ENCODE assay signal across 8 mouse cellular contexts in the genomic region with DNA sequence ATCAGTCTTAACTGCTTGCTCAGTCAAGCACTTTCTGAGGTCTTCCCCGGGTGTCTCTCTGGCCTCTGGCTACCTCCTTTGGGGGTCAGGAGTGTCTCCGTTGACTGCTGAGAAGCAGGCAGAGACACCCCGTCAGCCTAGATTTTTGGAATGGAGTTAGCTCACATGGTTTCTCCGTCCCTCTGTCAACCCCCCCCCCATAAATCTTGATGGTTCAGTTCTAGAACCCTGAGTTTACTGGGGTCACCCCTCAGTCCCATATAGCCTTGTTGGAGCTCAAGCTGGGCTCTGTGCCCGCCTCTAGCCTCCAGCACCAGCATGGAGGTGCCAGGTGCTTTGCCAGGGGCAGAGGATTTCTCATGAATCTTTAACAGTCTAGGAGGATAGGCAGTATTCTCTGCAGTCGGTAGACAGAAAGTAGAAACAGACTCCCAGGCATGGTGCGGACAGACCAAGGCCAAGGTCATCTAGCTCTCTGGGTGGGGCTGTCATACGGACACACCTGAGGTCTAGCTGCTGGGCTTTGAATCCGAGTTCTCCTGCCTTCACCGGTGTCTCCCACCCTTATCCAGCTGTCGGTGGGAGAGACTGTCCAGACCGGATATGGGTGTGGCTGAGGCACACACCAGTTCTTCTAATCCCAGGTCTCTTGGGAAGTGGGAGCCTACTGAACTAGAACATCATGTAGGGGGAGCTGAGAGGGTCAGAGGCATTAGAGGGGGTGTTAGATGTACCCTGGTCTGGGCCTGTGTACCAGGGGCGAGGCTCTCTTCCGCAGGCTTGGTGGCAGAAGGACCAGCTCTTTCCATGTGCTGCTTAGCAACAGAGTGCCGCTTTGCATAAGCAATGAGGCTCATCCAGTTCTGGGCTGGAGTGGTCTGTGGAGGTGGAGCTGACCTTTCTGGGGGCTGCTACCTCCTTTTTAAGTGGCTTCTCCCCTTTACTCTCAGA. TPM values are rescaled to one million over a fixed set of nuclear protein-coding genes. Genes with fewer than 3 reads are reported as not detected.
DNase-seq lines count a peak whose midpoint lies in the region; ATAC-seq and TF ChIP-seq lines count a peak whose summit lies in the region.

No protein-coding gene starts in this region.

- H3K36me3 ChIP-seq in embryonic facial prominence, embryonic 12.5 days: peaks cover 22% of the 10 kb centered on the region
- peaks cover 18% of the 10 kb centered on the region for H3K36me3 ChIP-seq in hindbrain, embryonic 15.5 days
- H3K36me3 ChIP-seq in midbrain, embryonic 10.5 days: peaks cover 39% of the 10 kb centered on the region

- H3K27me3 ChIP-seq in embryonic facial prominence, embryonic 12.5 days: no peaks in the 10 kb centered on the region
- H3K27me3 ChIP-seq in hindbrain, embryonic 15.5 days: no peaks in the 10 kb centered on the region
- H3K27me3 ChIP-seq in midbrain, embryonic 10.5 days (ENCODE audit: low read depth, poor library complexity, severe bottlenecking): no peaks in the 10 kb centered on the region

- TF ChIP-seq CTCF in gastrocnemius, adult 2 months (IDR thresholded peaks at IDR 0.05): no peak

- intact Hi-C loops in gastrocnemius, adult 2 months (cut with DNase I): no loop called here

- WGBS in embryonic facial prominence, embryonic 12.5 days: 44% methylated on average over 15 of the region's 15 CpGs
- 29% methylated on average over 15 of the region's 15 CpGs for WGBS in hindbrain, embryonic 15.5 days
- 52% methylated on average over 15 of the region's 15 CpGs for WGBS in midbrain, embryonic 10.5 days

- peak overlapping the region; percentile 97 for H3K27ac ChIP-seq in gastrocnemius, adult 2 months
- peak overlapping the region; percentile 89 for H3K27ac ChIP-seq in embryonic facial prominence, embryonic 12.5 days
- peak overlapping the region; percentile 47 for H3K27ac ChIP-seq in hindbrain, embryonic 15.5 days (replicated peaks)
- H3K27ac ChIP-seq in midbrain, embryonic 10.5 days (replicated peaks): peak overlapping the region; percentile 78

- no peaks in the 10 kb centered on the region for H3K9me3 ChIP-seq in embryonic facial prominence, embryonic 12.5 days
- no peaks in the 10 kb centered on the region for H3K9me3 ChIP-seq in hindbrain, embryonic 15.5 days
- no peaks in the 10 kb centered on the region for H3K9me3 ChIP-seq in midbrain, embryonic 10.5 days (replicated peaks)

- H3K4me3 ChIP-seq in gastrocnemius, adult 2 months: peak overlapping the region; percentile 56
- no peak overlapping the region for H3K4me3 ChIP-seq in embryonic facial prominence, embryonic 12.5 days
- 0 out of 2 replicates have a peak overlapping the region, but pooled peaks have one; percentile 3 for H3K4me3 ChIP-seq in hindbrain, embryonic 15.5 days
- peak overlapping the region; percentile 26 for H3K4me3 ChIP-seq in midbrain, embryonic 10.5 days

- no peak for ATAC-seq in embryonic facial prominence, embryonic 12.5 days (ENCODE audit: insufficient number of reproducible peaks, insufficient read depth, low FRiP score, low TSS enrichment)
- peak; percentile 54 for ATAC-seq in hindbrain, embryonic 15.5 days (ENCODE audit: low FRiP score, low read depth)
- ATAC-seq in granulocyte monocyte progenitor cell, adult 5-6 weeks (replicated peaks; ENCODE audit: poor library complexity, severe bottlenecking): no peak

- peak overlapping the region; percentile 48 for H3K4me2 ChIP-seq in embryonic facial prominence, embryonic 12.5 days (replicated peaks)
- peak overlapping the region; percentile 26 for H3K4me2 ChIP-seq in hindbrain, embryonic 15.5 days

- peak; percentile 55 for DNase-seq in gastrocnemius, adult 2 months
- no peak for DNase-seq in gastrocnemius, postnatal 10 days
- DNase-seq in midbrain, embryonic 10.5 days (ENCODE audit: low spot score): peak; percentile 42
- DNase-seq in urinary bladder, postnatal 25 days (ENCODE audit: low spot score): no peak
- DNase-seq in layer of hippocampus, postnatal 36 days: no peak

- H3K4me1 ChIP-seq in embryonic facial prominence, embryonic 12.5 days: peaks cover 89% of the 10 kb centered on the region
- H3K4me1 ChIP-seq in hindbrain, embryonic 15.5 days (replicated peaks): peaks cover 95% of the 10 kb centered on the region
- H3K4me1 ChIP-seq in midbrain, embryonic 10.5 days: peaks cover 91% of the 10 kb centered on the region

- no peak overlapping the region for H3K9ac ChIP-seq in embryonic facial prominence, embryonic 12.5 days
- H3K9ac ChIP-seq in hindbrain, embryonic 15.5 days: 0 out of 2 replicates have a peak overlapping the region, but pooled peaks have one; percentile 4

RNA-seq across cellular contexts. Expression of a gene that starts 7.1 kb away (rescaled TPM):
- 10 to 100 TPM; 10.0 to 16.8 TPM for total RNA-seq in gastrocnemius, adult 2 months (2021)
- total RNA-seq in gastrocnemius, postnatal 10 days (2021): 10 to 100 TPM; 46.3 to 68.4 TPM
- 117 and 125 TPM in 2 replicates for polyA plus RNA-seq in embryonic facial prominence, embryonic 12.5 days (2016; fragmentation: Nextera tagmentation; extraction: Ambion mirVana)
- 152 and 173 TPM in 2 replicates for polyA plus RNA-seq in hindbrain, embryonic 15.5 days (2015; fragmentation: Nextera tagmentation; extraction: Ambion mirVana)
- 75.1 and 88.8 TPM in 2 replicates for polyA plus RNA-seq in midbrain, embryonic 10.5 days (2016; fragmentation: Nextera tagmentation; extraction: Ambion mirVana)
- total RNA-seq in granulocyte monocyte progenitor cell, adult 5-6 weeks (2014; fragmentation: Nextera tagmentation): 60.5 and 60.7 TPM in 2 replicates
- 92.5 and 124 TPM in 2 replicates for total RNA-seq in granulocyte monocyte progenitor cell, adult 5-6 weeks (2017)
- total RNA-seq in layer of hippocampus, postnatal 36 days (2021): 10 to 100 TPM; 98.0 to 98.2 TPM

RNA-seq across cellular contexts. Expression of a gene that starts 23.7 kb away (rescaled TPM):
- total RNA-seq in gastrocnemius, adult 2 months (2021): 100 to 1,000 TPM; 385 to 521 TPM
- total RNA-seq in gastrocnemius, postnatal 10 days (2021): 100 to 1,000 TPM; 793 to 832 TPM
- polyA plus RNA-seq in embryonic facial prominence, embryonic 12.5 days (2016; fragmentation: Nextera tagmentation; extraction: Ambion mirVana): 474 and 481 TPM in 2 replicates
- polyA plus RNA-seq in hindbrain, embryonic 15.5 days (2015; fragmentation: Nextera tagmentation; extraction: Ambion mirVana): 296 and 312 TPM in 2 replicates
- 378 and 451 TPM in 2 replicates for polyA plus RNA-seq in midbrain, embryonic 10.5 days (2016; fragmentation: Nextera tagmentation; extraction: Ambion mirVana)
- total RNA-seq in granulocyte monocyte progenitor cell, adult 5-6 weeks (2014; fragmentation: Nextera tagmentation): 2,177 and 2,335 TPM in 2 replicates
- 2,263 and 3,329 TPM in 2 replicates for total RNA-seq in granulocyte monocyte progenitor cell, adult 5-6 weeks (2017)
- 100 to 1,000 TPM; 355 TPM for total RNA-seq in layer of hippocampus, postnatal 36 days (2021)

RNA-seq across cellular contexts. Expression of a gene that starts 30.2 kb away (rescaled TPM):
- under 1 TPM; 0.39 to 0.56 TPM for total RNA-seq in gastrocnemius, adult 2 months (2021)
- total RNA-seq in gastrocnemius, postnatal 10 days (2021): not detected
- polyA plus RNA-seq in embryonic facial prominence, embryonic 12.5 days (2016; fragmentation: Nextera tagmentation; extraction: Ambion mirVana): 0.39 TPM in 1 of 2 replicates, not detected in the other
- polyA plus RNA-seq in hindbrain, embryonic 15.5 days (2015; fragmentation: Nextera tagmentation; extraction: Ambion mirVana): 0.26 and 0.28 TPM in 2 replicates
- polyA plus RNA-seq in midbrain, embryonic 10.5 days (2016; fragmentation: Nextera tagmentation; extraction: Ambion mirVana): 0.20 and 0.46 TPM in 2 replicates
- not detected in 2 replicates for total RNA-seq in granulocyte monocyte progenitor cell, adult 5-6 weeks (2014; fragmentation: Nextera tagmentation)
- total RNA-seq in granulocyte monocyte progenitor cell, adult 5-6 weeks (2017): not detected in 2 replicates
- total RNA-seq in layer of hippocampus, postnatal 36 days (2021): 1 to 10 TPM in 1 of 2 experiments, under 1 TPM in 1; 0.60 to 1.3 TPM

RNA-seq across cellular contexts. Expression of a gene that starts 34.6 kb away (rescaled TPM):
- under 1 TPM; 0.23 to 0.50 TPM for total RNA-seq in gastrocnemius, adult 2 months (2021)
- 1 to 10 TPM in 1 of 2 experiments, under 1 TPM in 1; 0.95 to 1.1 TPM for total RNA-seq in gastrocnemius, postnatal 10 days (2021)
- polyA plus RNA-seq in embryonic facial prominence, embryonic 12.5 days (2016; fragmentation: Nextera tagmentation; extraction: Ambion mirVana): 11.3 and 12.4 TPM in 2 replicates
- polyA plus RNA-seq in hindbrain, embryonic 15.5 days (2015; fragmentation: Nextera tagmentation; extraction: Ambion mirVana): 32.4 and 38.8 TPM in 2 replicates
- polyA plus RNA-seq in midbrain, embryonic 10.5 days (2016; fragmentation: Nextera tagmentation; extraction: Ambion mirVana): 12.6 and 14.3 TPM in 2 replicates
- total RNA-seq in granulocyte monocyte progenitor cell, adult 5-6 weeks (2014; fragmentation: Nextera tagmentation): 3.8 TPM in 1 of 2 replicates, not detected in the other
- 1.3 TPM in 1 of 2 replicates, not detected in the other for total RNA-seq in granulocyte monocyte progenitor cell, adult 5-6 weeks (2017)
- total RNA-seq in layer of hippocampus, postnatal 36 days (2021): 10 to 100 TPM; 67.5 to 68.4 TPM

RNA-seq across cellular contexts. Expression of a gene that starts 39.6 kb away (rescaled TPM):
- 1 to 10 TPM; 6.2 to 6.5 TPM for total RNA-seq in gastrocnemius, adult 2 months (2021)
- total RNA-seq in gastrocnemius, postnatal 10 days (2021): 1 to 10 TPM; 8.4 to 9.7 TPM
- polyA plus RNA-seq in embryonic facial prominence, embryonic 12.5 days (2016; fragmentation: Nextera tagmentation; extraction: Ambion mirVana): 23.1 and 24.8 TPM in 2 replicates
- polyA plus RNA-seq in hindbrain, embryonic 15.5 days (2015; fragmentation: Nextera tagmentation; extraction: Ambion mirVana): 14.9 and 16.2 TPM in 2 replicates
- 20.5 and 21.8 TPM in 2 replicates for polyA plus RNA-seq in midbrain, embryonic 10.5 days (2016; fragmentation: Nextera tagmentation; extraction: Ambion mirVana)
- 9.0 and 13.0 TPM in 2 replicates for total RNA-seq in granulocyte monocyte progenitor cell, adult 5-6 weeks (2014; fragmentation: Nextera tagmentation)
- total RNA-seq in granulocyte monocyte progenitor cell, adult 5-6 weeks (2017): 16.3 and 18.9 TPM in 2 replicates
- total RNA-seq in layer of hippocampus, postnatal 36 days (2021): 10 to 100 TPM; 19.5 to 19.8 TPM

Comparison
In these comparisons a context has a peak if more than half of its experiments do, and no peak if none do; other contexts are left out.
1. DNase-seq: peak in gastrocnemius, adult 2 months (single experiment) and midbrain, embryonic 10.5 days (single experiment); none in gastrocnemius, postnatal 10 days (single experiment), urinary bladder, postnatal 25 days (single experiment) and layer of hippocampus, postnatal 36 days (0 of 2).
2. H3K27ac ChIP-seq: peak in every context shown above with its lines; median percentile 97 in gastrocnemius, adult 2 months; 89 in embryonic facial prominence, embryonic 12.5 days; 78 in midbrain, embryonic 10.5 days; 47 in hindbrain, embryonic 15.5 days.